Mouse (Mus musculus): Measurements from ENCODE around the gene Ctnnd2.

GRCm38 (mm10) chr15:30655433-30655832 lies 483.0 kb downstream of the Ctnnd2 start:
- TF ChIP-seq CTCF (IDR thresholded peaks at IDR 0.05; ENCODE audit: low read depth) (no peak), EP300 (IDR thresholded peaks at IDR 0.05; ENCODE audit: low read depth) (no peak)

All from liver, postnatal 0 days (tissue).